Mouse (Mus musculus): ENCODE results near the gene Cox11.

- TF ChIP-seq CTCF (IDR thresholded peaks at IDR 0.05; ENCODE audit: insufficient read depth, low read length) (no peak), POLR2A (IDR thresholded peaks at IDR 0.05; ENCODE audit: borderline replicate concordance, extremely low read depth, low read depth, low read length) (no peak)
These were observed 398 bp downstream of the Cox11 start for GRCm38 (mm10) chr11:90638312-90638830.

Data from lung, adult 2 months (tissue).